Mouse (Mus musculus) erythroblast, embryonic 14.5 days (primary cell): ENCODE measurements around the gene Exph5.

ENCODE experiments used
- GATA1 ChIP-seq: IDR thresholded peaks from 2 replicates; pipeline ENCODE4 v1.6.1; 2012; ENCODE audit warnings: low read length, inconsistent platforms, mixed read lengths
- TAL1 ChIP-seq: IDR thresholded peaks from 3 replicates; pipeline ENCODE4 v1.6.1; 2012; ENCODE audit warnings: low read length, inconsistent platforms, mixed read lengths

DNA sequence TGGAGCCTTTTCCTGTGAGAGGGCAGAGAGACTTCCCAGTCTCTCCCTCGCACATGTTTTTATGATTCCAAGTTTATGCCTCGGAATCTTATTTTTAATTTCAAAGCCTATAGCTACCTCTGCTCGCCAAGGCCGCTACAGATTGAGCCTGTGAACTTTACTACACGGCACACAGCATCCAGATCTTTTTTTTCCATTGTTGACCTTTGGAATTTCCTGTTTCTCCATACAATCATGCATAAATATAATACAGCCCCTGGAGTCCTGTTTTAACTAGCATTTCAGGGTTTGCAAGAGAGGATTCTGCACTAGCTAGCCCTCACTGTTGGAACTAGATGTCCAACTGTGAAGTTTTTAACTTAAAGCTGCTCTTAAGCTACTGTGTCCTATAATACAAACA is 29.3 kb upstream of the Exph5 start:
- no peak for TF ChIP-seq GATA1
- TF ChIP-seq TAL1: no peak
